ENCODE assay signal across 7 mouse cellular contexts in the genomic region with DNA sequence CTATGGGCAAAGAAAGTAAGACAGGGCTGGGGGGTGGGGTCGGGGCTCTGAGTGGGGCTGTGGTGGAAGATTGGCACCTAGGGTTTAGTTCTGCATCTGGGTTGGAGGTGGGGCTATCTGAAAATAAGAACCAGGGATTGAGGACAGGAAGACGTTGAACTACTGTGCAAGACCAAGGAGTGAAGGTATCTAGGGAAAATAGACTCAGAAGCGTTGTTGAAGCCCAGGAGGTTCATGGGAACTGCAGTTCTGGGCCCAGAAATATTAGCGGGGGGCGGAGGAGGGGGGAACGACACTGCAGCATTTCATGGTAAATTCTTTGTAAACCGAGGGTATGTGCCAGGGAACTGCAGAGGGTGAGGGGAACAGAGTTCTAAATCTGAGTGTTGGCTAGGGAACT. TPM values are rescaled to one million over a fixed set of nuclear protein-coding genes. Genes with fewer than 3 reads are reported as not detected.
DNase-seq lines count a peak whose midpoint lies in the region; ATAC-seq and TF ChIP-seq lines count a peak whose summit lies in the region.

No protein-coding gene starts in this region.

- peak; percentile 46 for ATAC-seq in lung, postnatal 0 days
- ATAC-seq in forebrain, embryonic 13.5 days = no peak; the same call in 1 of the 2 replicates
- peak; percentile 20; the same call in 1 of the 2 replicates for ATAC-seq in limb, embryonic 14.5 days (ENCODE audit: low FRiP score, low read depth)
- peak; percentile 5; the same call in 1 of the 2 replicates for ATAC-seq in stomach, embryonic 14.5 days (ENCODE audit: insufficient number of reproducible peaks, insufficient read depth, low FRiP score, low read depth)

- peaks cover 2% of the 10 kb centered on the region; the same call in 1 of the 2 replicates for H3K4me1 ChIP-seq in lung, postnatal 0 days (ENCODE audit: insufficient read depth, low read depth, low read length)
- H3K4me1 ChIP-seq in forebrain, embryonic 13.5 days = peaks cover 19% of the 10 kb centered on the region
- H3K4me1 ChIP-seq in limb, embryonic 14.5 days (ENCODE audit: control insufficient read depth, insufficient read depth, low read length) = peaks cover 6% of the 10 kb centered on the region
- peaks cover 4% of the 10 kb centered on the region; the same call in 1 of the 2 replicates for H3K4me1 ChIP-seq in stomach, embryonic 14.5 days (ENCODE audit: control insufficient read depth, insufficient read depth, low read length)

- no peaks in the 10 kb centered on the region for H3K27me3 ChIP-seq in lung, postnatal 0 days (replicated peaks; ENCODE audit: insufficient read depth, low read length)
- H3K27me3 ChIP-seq in forebrain, embryonic 13.5 days = peaks cover 6% of the 10 kb centered on the region; the same call in 1 of the 2 replicates
- H3K27me3 ChIP-seq in limb, embryonic 14.5 days (ENCODE audit: control insufficient read depth, insufficient read depth, low read length) = no peaks in the 10 kb centered on the region
- no peaks in the 10 kb centered on the region for H3K27me3 ChIP-seq in stomach, embryonic 14.5 days (ENCODE audit: control insufficient read depth, insufficient read depth, low read length)

- no peaks in the 10 kb centered on the region for H3K36me3 ChIP-seq in lung, postnatal 0 days (ENCODE audit: insufficient read depth, low read length)
- no peaks in the 10 kb centered on the region for H3K36me3 ChIP-seq in forebrain, embryonic 13.5 days (ENCODE audit: poor library complexity, severe bottlenecking)
- H3K36me3 ChIP-seq in limb, embryonic 14.5 days (ENCODE audit: control insufficient read depth, insufficient read depth, low read length) = no peaks in the 10 kb centered on the region
- H3K36me3 ChIP-seq in stomach, embryonic 14.5 days (ENCODE audit: control insufficient read depth, insufficient read depth, low read length) = no peaks in the 10 kb centered on the region

- peak overlapping the region; percentile 54 for H3K4me3 ChIP-seq in lung, postnatal 0 days (ENCODE audit: low read depth, low read length)
- H3K4me3 ChIP-seq in forebrain, embryonic 13.5 days = peak overlapping the region; percentile 61
- H3K4me3 ChIP-seq in limb, embryonic 14.5 days (replicated peaks; ENCODE audit: low read length) = peak overlapping the region; percentile 60
- H3K4me3 ChIP-seq in stomach, embryonic 14.5 days (ENCODE audit: low read depth, low read length) = peak overlapping the region; percentile 58

- no peak for TF ChIP-seq POLR2A in limb, embryonic 14.5 days (IDR thresholded peaks at IDR 0.05; ENCODE audit: borderline replicate concordance, extremely low read depth, insufficient read depth, insufficient read length)

- no peak overlapping the region for H3K9ac ChIP-seq in lung, postnatal 0 days (replicated peaks; ENCODE audit: low read depth)
- peak overlapping the region; percentile 45; the same call in 1 of the 2 replicates for H3K9ac ChIP-seq in forebrain, embryonic 13.5 days
- H3K9ac ChIP-seq in limb, embryonic 14.5 days (ENCODE audit: low read depth, low read length, severe bottlenecking) = peak overlapping the region; percentile 66; the same call in 1 of the 2 replicates
- H3K9ac ChIP-seq in stomach, embryonic 14.5 days (replicated peaks; ENCODE audit: low read depth, low read length) = peak overlapping the region; percentile 34; the same call in 1 of the 2 replicates

- WGBS in lung, postnatal 0 days = 7% methylated on average over 7 of the region's 7 CpGs
- 16% methylated on average over 7 of the region's 7 CpGs for WGBS in forebrain, embryonic 13.5 days
- WGBS in limb, embryonic 14.5 days = 11% methylated on average over 7 of the region's 7 CpGs
- 8% methylated on average over 7 of the region's 7 CpGs for WGBS in stomach, embryonic 14.5 days

- H3K4me2 ChIP-seq in lung, postnatal 0 days (replicated peaks; ENCODE audit: low read depth, low read length) = peak overlapping the region; percentile 82
- peak overlapping the region; percentile 82 for H3K4me2 ChIP-seq in forebrain, embryonic 13.5 days
- peak overlapping the region; percentile 93 for H3K4me2 ChIP-seq in limb, embryonic 14.5 days (replicated peaks; ENCODE audit: low read depth, low read length, severe bottlenecking)
- H3K4me2 ChIP-seq in stomach, embryonic 14.5 days (replicated peaks; ENCODE audit: low read depth, low read length) = peak overlapping the region; percentile 81

- no peak for TF ChIP-seq EP300 in lung, postnatal 0 days (IDR thresholded peaks at IDR 0.05)

- no peak for DNase-seq in lung, postnatal 0 days (ENCODE audit: low spot score)
- no peak for DNase-seq in lung, postnatal 14 days
- no peak for DNase-seq in limb, embryonic 14.5 days (ENCODE audit: low spot score)
- DNase-seq in yolk sac, embryonic 10.5 days (ENCODE audit: low spot score) = no peak
- no peak for DNase-seq in retina, postnatal 1 day

- no peak overlapping the region for H3K27ac ChIP-seq in lung, postnatal 0 days (ENCODE audit: low read length)
- no peak overlapping the region for H3K27ac ChIP-seq in forebrain, embryonic 13.5 days
- H3K27ac ChIP-seq in limb, embryonic 14.5 days (replicated peaks; ENCODE audit: low read depth, low read length) = 0 out of 2 replicates have a peak overlapping the region, but pooled peaks have one; percentile 33
- no peak overlapping the region for H3K27ac ChIP-seq in stomach, embryonic 14.5 days (ENCODE audit: low read length)

- no peak for TF ChIP-seq CTCF in lung, postnatal 0 days (IDR thresholded peaks at IDR 0.05)

- no peaks in the 10 kb centered on the region for H3K9me3 ChIP-seq in lung, postnatal 0 days (ENCODE audit: low read length)
- no peaks in the 10 kb centered on the region for H3K9me3 ChIP-seq in forebrain, embryonic 13.5 days (replicated peaks)
- no peaks in the 10 kb centered on the region for H3K9me3 ChIP-seq in limb, embryonic 14.5 days (ENCODE audit: control insufficient read depth, low read length)
- H3K9me3 ChIP-seq in stomach, embryonic 14.5 days (ENCODE audit: control insufficient read depth, low read depth, low read length) = no peaks in the 10 kb centered on the region

RNA-seq across cellular contexts. Expression of a gene that starts 10.4 kb away (rescaled TPM):
- polyA plus RNA-seq in lung, postnatal 0 days (2015; fragmentation: Nextera tagmentation; extraction: Ambion mirVana) = 0.85 and 1.4 TPM in 2 replicates
- polyA plus RNA-seq in forebrain, embryonic 13.5 days (2015; fragmentation: Nextera tagmentation; extraction: Ambion mirVana) = 10.1 and 10.6 TPM in 2 replicates
- 3.3 and 3.8 TPM in 2 replicates for polyA plus RNA-seq in limb, embryonic 14.5 days (2012; rRNA removed)
- 2.2 and 4.6 TPM in 2 replicates for polyA plus RNA-seq in limb, embryonic 14.5 days (2014; fragmentation: Nextera tagmentation; extraction: Ambion mirVana)
- polyA plus RNA-seq in stomach, embryonic 14.5 days (2014; fragmentation: Nextera tagmentation; extraction: Ambion mirVana) = 1.6 and 2.0 TPM in 2 replicates

RNA-seq across cellular contexts. Expression of a gene that starts 12.2 kb away (rescaled TPM):
- 0.87 and 1.2 TPM in 2 replicates for polyA plus RNA-seq in lung, postnatal 0 days (2015; fragmentation: Nextera tagmentation; extraction: Ambion mirVana)
- polyA plus RNA-seq in forebrain, embryonic 13.5 days (2015; fragmentation: Nextera tagmentation; extraction: Ambion mirVana) = 0.59 and 1.1 TPM in 2 replicates
- polyA plus RNA-seq in limb, embryonic 14.5 days (2012; rRNA removed) = 2.1 and 2.7 TPM in 2 replicates
- polyA plus RNA-seq in limb, embryonic 14.5 days (2014; fragmentation: Nextera tagmentation; extraction: Ambion mirVana) = 0.67 and 0.73 TPM in 2 replicates
- 1.2 and 1.3 TPM in 2 replicates for polyA plus RNA-seq in stomach, embryonic 14.5 days (2014; fragmentation: Nextera tagmentation; extraction: Ambion mirVana)

RNA-seq across cellular contexts. Expression of a gene that starts 55.4 kb away (rescaled TPM):
- 0.51 and 0.76 TPM in 2 replicates for polyA plus RNA-seq in lung, postnatal 0 days (2015; fragmentation: Nextera tagmentation; extraction: Ambion mirVana)
- 11.6 and 12.6 TPM in 2 replicates for polyA plus RNA-seq in forebrain, embryonic 13.5 days (2015; fragmentation: Nextera tagmentation; extraction: Ambion mirVana)
- 15.3 and 23.0 TPM in 2 replicates for polyA plus RNA-seq in limb, embryonic 14.5 days (2012; rRNA removed)
- 1.6 and 1.8 TPM in 2 replicates for polyA plus RNA-seq in limb, embryonic 14.5 days (2014; fragmentation: Nextera tagmentation; extraction: Ambion mirVana)
- 1.2 and 2.1 TPM in 2 replicates for polyA plus RNA-seq in stomach, embryonic 14.5 days (2014; fragmentation: Nextera tagmentation; extraction: Ambion mirVana)
